2 mouse cellular contexts compared by ENCODE assay signal in the genomic region with DNA sequence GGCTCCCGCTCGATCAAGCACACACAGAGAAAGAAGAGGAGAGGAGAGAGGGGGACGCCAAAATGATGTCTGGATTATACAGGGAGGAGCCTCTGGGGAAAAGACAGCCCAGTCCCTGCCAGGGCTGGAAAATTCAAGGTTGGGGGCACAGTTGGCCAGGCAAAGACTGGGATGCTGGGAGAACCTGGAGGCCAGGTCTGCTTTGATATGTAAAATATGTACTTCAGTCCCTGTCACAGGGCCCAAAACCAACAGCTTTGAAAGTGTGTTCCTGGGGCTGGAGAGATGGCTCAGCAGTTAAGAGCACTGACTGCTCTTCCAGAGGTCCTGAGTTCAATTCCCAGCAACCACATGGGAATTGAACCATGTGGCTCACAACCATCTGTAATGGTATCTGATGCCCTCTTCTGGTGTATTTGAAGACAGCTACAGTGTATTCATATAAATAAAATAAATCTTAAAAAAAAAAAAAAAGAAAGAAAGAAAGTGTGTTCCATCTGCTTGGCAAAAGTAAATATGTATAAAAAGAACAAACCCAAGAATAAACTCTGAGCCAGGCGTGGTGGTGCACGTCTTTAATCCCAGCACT.
TF ChIP-seq lines count a peak whose summit lies in the region.

No protein-coding gene starts in this region.

TF ChIP-seq in CH12.LX, 34 proteins besides CTCF, POLR2A, EP300 and RAD21:
- peak; percentile 39; the same call in 1 of the 2 replicates for TF ChIP-seq ZNF384 (IDR thresholded peaks at IDR 0.05; ENCODE audit: low read depth, low read length)

TF ChIP-seq in MEL, 35 proteins besides CTCF, POLR2A, EP300 and RAD21:
- TF ChIP-seq ZC3H11A (IDR thresholded peaks at IDR 0.05; ENCODE audit: low read depth, low read length) (peak; percentile 18; the same call in 1 of the 2 replicates), ZNF384 (IDR thresholded peaks at IDR 0.05; ENCODE audit: low read depth, low read length) (peak; percentile 66), MYC (IDR thresholded peaks at IDR 0.05; ENCODE audit: low read depth, low read length) (peak; percentile 86), MAX (IDR thresholded peaks at IDR 0.05; ENCODE audit: low read length) (peak; percentile 44; the same call in 1 of the 2 replicates), SMC3 (IDR thresholded peaks at IDR 0.05; ENCODE audit: low read depth, low read length) (peak; percentile 42)
TF ChIP-seq in MEL: peak in this region for 5; not testable (repeated sequence) for 30.
